Mouse (Mus musculus): ENCODE data around the gene Hsd17b2.

GRCm38 (mm10) chr8:117670461-117670860, 31.2 kb upstream of the Hsd17b2 start:
- TF ChIP-seq POLR2A (IDR thresholded peaks at IDR 0.05; ENCODE audit: low read depth, low read length), result no peak
- no peak for TF ChIP-seq CTCF (IDR thresholded peaks at IDR 0.05; ENCODE audit: extremely low read depth, insufficient read depth, insufficient read length, insufficient replicate concordance)
